Mouse (Mus musculus) urinary bladder, adult 18-20 months (tissue): ENCODE results near the gene Taar8a.
"Not testable (repeated sequence)": the region's sequence is repeated elsewhere in the genome, so short reads cannot be mapped to it uniquely, and the experiment has no call there.

Experiments
- DNase-seq, 2 experiments: peaks; one replicate each; pipeline ENCODE4 v3.0.0; 2022; ENCODE audit warnings: low spot score in 2 of 2, mixed read lengths in 2 of 2

Gene Taar8a

DNA sequence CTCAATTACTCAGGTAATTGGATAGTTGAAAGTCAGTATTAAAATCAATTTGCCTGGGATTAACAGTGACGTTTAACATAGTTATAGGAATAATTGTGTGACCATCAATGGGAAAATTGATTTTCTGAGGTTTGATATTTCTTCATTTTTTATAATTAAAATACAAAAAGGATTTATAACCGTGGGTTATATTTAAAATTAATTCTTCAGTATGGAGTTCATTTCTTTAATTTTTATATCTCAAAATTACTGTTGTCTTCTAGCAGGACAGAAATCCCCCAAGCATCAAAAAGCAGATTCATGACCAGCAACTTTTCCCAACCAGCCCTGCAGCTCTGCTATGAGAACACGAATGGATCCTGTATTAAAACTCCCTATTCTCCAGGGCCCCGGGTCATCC lies at the start of gene Taar8a:
TSS of gene Taar8a (plus strand) at position 301 of the 400 bp plus-strand sequence.
- not testable (repeated sequence) for DNase-seq

DNA sequence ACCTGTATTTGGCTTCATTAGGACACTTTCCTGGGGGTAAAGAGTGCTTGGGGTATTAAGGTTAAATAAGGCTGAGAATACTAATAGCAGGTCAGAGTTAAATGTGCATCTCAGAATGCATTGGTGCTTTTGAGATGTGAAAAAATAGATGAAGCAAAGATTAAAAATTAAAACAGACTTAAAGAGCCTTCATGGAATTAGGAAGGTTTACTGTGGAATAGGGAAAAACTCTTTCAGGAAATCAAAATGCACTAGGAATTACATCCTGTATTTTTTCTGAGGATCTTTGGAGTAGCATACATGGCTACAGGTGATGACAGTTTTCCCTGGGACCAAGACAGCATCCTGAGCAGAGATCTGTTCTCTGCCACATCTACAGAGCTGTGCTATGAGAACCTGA lies 49.4 kb upstream of the Taar8a start, which contains the start of gene Taar7d:
TSS of gene Taar7d (plus strand) at position 301 of the 400 bp plus-strand sequence.
- no peak for DNase-seq

DNA sequence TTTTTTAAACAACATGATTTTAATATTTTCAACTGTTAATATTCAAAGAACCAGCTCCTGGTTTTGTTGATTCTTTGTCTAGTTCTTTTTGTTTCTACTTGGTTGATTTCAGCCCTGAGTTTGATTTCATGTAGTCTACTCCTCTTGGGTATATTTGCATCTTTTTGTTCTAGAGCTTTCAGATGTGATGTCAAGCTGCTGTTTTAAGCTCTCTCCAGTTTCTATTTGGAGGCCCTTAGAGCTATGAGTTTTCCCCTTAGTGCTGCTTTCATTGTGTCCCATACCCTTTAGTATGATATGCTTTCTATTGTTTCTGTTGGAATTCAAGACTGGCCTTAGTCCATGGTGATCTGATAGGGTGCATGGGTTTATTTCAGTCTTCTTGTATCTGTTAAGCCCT lies 45.0 kb upstream of the Taar8a start:
- no peak for DNase-seq

DNA sequence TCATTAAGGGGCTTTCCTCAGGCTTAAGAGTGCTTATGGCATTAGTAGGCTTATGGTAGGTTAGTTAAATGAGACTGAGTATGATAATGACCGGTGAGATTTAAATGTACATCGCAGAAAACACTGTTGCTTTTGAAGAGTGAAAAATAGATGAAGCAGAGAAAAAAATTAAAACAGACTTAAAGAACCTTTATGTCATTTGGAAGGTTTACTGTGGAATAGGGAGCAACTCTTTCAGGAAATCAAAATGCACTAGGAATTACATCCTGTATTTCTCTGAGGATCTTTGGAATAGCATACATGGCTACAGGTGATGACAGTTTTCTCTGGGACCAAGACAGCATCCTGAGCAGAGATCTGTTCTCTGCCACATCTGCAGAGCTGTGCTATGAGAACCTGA lies 39.0 kb upstream of the Taar8a start, which contains the start of gene Taar7e:
TSS of gene Taar7e (plus strand) at position 301 of the 400 bp plus-strand sequence.
- no peak for DNase-seq

DNA sequence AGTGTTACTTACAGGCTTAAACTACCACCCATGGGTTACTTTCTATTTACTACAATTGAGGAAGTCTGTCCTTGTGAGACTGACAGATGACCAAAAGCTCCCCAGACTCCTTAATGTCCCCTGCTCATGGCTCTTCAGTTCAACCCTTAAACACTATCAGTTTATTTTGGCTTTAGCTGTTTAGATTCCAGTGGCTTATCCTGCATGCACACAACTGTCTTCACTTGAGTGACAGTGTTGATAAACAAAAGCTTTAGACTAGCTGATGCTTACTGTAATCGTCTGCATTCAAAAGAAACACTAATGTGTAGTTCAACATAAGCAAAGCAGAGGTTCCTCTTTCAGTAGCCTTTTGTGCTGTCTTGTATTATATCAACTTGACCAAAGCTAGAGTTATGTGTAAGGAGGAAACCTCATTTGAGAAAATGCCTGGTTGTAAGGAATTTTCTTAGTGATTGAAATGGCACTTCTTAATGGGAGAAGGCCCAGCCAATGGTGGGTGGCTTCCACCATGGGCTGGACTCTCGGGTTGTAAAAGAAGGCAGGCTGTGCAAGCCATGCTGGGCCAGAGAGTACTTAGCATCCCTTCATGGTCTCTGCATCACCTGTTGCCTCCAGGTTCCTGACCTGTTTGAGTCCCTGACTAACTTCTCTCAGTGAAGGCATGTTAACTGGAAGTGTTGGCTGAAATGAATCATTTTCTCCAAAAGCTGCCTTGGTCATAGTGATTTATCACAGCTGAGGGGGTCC lies 36.0 kb upstream of the Taar8a start:
- DNase-seq = no peak

DNA sequence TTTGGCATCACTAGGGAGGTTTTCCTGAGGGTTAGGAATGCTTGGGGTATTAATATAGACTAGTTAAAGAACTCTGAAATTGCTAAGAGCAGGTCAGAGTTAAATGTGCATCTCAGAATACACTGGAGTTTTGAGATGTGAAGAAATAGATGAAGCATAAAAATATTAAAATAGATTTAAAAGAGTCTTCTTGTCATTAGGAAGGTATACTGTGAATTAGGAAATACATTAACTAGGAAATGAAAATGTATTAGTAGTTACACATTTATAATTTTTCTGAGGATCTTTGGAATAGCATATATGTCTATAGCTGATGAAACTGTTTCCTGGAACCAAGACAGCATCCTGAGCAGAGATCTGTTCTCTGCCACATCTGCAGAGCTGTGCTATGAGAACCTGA lies 27.1 kb upstream of the Taar8a start, which contains the start of gene Taar7f:
TSS of gene Taar7f (plus strand) at position 301 of the 400 bp plus-strand sequence.
- no peak for DNase-seq

DNA sequence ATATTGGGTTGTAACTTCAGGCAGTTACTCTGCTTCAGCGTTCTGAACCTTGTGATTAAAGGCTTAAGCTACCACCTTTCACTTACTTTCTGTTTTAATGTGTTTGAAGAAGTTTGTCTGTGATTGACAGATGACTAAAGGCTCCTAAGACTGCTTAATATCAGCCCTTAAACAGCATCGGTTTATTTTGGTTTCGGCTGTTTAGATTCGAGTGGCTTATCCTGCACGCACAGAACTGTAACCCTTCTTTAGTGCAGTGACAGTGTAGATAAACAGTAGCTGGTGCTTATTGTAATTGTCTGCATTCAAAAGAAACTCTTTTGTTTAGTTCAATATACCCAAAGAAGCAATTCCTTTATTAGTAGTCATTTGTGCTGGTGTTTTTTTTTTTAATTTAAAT lies 24.3 kb upstream of the Taar8a start:
- no peak for DNase-seq

DNA sequence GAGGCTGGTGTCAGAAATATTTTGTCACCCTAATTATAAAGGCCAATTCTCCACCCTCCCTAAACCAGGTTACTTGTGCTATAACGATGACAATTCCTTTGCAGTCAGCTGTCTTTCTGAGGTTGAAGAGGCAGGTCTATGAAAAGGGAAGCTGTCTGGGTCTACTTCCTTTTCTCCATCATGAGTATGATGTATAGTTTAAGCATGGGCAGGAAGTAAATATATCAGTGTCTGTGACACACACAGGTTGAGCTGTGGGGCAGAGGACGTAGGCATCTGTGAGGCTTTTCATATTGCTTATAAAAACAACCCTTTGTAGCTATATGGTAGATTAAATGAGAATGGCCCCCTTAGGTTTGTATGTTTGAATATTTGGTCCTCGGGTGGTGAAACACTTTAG lies 17.3 kb upstream of the Taar8a start:
- DNase-seq = no peak

DNA sequence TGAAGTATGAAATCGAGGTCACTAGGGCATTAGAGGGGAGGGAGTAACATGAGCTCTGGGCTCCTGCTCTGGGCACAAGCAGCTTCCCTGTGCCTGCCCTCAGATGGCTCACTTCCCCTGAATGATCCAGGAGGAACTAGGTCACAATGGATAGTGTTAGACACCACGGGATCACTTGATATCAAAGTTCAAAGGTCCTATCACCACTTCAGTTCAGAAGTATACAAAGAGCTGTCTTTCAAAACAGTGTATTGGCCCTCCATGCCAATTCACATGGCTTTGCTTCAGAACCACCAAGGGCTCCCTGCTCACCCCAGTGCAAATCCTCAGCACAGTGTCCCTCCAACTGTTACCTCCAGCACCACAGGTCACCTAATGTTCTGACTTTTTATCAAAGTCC lies 1.5 kb upstream of the Taar8a start:
- not testable (repeated sequence) for DNase-seq

DNA sequence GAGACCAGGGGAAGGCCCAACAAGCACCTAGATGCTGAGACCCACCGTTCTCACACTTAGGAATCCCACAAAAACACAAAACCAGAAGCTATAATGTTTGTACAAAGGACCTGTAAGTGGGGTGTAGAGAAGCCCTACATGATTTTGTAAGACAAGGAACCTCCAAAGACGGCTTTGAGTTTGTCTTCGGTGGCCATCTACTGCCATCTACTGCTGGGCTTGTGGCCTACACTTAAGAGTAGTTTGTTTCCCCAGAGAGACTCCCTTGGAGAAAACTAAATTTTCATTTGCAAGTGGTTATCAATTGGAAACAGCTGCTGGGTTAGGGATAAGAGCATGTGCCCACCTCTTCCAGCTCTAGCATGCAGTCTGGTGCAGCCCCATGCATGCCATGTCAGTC lies 3.9 kb downstream of the Taar8a start:
- DNase-seq = peak; percentile 24 to 31

DNA sequence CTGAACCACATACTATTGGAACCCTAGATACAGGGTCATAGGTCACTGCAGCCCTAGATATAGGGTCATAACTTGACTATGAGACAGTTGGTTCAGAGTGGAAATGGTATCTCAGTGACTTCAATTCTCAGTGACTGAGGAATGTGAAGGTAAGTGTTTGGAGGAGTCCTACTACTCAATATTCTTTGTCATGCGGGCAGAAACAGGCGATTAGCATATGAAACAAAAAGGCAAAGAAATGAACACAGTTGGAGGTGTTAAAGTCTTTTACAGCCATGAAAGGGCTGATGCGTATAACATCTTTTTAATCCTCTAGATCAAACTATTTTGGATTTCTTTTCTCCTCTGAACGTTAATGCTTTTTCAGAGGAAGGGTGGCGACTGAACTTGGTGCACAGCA lies 9.6 kb downstream of the Taar8a start:
- no peak for DNase-seq

DNA sequence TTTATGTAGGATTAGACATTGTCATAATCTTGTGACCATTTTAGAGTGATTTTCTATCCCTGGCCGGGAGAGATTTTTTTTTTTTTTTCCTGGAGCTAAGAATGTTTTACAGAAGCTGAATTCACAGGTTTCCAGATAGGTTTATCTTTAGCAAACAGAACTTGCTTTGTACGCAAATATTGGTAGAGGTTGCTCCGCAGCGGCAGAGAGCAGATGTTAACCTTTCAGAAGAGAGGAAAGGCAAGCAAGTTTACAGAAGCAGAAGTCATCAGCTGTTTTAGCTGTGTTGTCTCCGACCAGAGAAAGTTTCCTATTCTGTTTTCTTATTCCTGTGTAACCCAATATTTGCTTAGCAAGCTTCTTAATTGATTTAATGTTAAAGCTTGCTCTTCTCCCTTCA lies 10.3 kb downstream of the Taar8a start:
- no peak for DNase-seq

DNA sequence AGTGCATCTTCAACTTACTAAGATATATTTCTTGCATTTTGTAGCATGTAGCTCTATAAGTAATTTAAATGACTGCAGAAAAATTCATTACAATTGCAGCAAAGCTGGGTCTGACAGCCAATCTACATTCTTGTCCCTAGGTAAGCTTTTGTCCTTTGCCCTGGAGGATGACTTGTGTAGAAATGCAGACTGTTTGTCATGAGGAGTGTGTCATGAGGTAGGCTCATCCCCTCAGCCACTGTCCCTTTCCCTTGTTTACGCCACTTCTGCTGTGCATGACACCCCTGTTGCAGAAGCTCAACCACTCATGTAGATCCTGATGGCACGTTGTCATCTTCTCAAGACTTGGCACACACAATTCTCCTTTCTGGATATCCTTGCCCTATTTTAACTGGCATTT lies 10.9 kb downstream of the Taar8a start:
- no peak for DNase-seq

DNA sequence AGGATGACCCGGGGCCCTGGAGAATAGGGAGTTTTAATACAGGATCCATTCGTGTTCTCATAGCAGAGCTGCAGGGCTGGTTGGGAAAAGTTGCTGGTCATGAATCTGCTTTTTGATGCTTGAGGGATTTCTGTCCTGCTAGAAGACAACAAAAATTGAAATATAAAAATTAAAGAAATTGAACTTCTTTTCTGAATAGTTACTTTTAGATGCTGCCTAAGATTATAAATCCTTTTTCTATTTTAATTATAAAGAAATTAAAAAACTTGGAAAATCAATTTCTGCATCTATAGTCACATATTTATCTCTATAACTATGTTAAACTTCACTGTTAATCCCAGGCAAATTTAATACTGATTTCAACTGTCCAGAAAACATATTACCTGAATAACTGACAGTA lies 15.9 kb downstream of the Taar8a start, which contains the start of gene Taar8b:
TSS of gene Taar8b (minus strand) at position 101 of the 400 bp plus-strand sequence.
- no peak for DNase-seq

DNA sequence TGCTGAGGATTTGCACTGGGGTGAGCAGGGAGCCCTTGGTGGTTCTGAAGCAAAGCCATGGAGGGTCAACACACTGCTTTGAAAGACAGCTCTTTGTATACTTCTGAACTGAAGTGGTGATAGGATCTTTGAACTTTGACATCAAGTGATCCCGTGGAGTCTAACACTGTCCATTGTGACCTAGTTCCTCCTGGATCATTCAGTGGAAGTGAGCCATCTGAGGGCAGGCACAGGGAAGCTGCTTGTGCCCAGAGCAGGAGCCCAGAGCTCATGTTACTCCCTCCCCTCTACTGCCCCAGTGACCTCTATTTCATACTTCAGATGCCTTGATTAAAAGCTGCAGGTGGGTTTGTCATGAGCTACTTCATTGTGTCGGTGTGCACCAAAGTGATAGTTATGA lies 20.7 kb downstream of the Taar8a start:
- not testable (repeated sequence) for DNase-seq

DNA sequence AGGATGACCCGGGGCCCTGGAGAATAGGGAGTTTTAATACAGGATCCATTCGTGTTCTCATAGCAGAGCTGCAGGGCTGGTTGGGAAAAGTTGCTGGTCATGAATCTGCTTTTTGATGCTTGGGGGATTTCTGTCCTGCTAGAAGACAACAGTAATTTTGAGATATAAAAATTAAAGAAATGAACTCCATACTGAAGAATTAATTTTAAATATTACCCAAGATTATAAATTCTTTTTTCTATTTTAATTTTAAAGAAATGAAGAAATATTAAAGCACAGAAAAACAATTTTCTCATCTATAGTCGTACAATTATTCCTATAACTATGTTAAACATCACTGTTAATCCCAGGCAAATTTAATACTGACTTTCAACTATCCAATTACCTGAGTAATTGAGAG lies 25.5 kb downstream of the Taar8a start, which contains the start of gene Taar8c:
TSS of gene Taar8c (minus strand) at position 101 of the 400 bp plus-strand sequence.
- not testable (repeated sequence) for DNase-seq

DNA sequence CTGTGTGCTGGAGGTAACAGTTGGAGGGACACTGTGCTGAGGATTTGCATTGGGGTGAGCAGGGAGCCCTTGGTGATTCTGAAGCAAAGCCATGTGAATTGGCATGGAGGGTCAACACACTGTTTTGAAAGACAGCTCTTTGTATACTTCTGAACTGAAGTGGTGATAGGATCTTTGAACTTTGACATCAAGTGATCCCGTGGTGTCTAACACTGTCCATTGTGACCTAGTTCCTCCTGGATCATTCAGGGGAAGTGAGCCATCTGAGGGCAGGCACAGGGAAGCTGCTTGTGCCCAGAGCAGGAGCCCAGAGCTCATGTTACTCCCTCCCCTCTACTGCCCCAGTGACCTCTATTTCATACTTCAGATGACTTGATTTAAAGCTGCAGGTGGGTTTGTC lies 27.0 kb downstream of the Taar8a start:
- not testable (repeated sequence) for DNase-seq

DNA sequence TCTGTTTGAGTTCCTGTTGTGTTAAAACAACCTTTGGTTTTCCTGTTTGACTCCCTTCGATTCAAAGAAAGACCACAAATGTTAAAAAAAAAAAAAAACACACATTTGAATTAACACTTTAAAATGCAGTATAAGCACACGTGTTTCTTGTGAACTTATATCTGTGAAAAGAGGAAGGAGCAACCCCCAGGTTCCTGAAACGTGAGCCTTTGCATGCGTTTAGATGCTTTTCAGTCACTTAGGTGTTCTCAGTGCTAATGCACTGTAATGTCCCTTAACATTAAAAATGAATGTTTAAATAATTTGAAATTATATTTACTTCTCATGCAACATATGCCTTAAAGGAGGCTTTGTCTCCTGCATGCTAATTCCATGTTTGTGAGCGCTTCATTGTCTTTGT lies 31.4 kb downstream of the Taar8a start:
- no peak for DNase-seq

DNA sequence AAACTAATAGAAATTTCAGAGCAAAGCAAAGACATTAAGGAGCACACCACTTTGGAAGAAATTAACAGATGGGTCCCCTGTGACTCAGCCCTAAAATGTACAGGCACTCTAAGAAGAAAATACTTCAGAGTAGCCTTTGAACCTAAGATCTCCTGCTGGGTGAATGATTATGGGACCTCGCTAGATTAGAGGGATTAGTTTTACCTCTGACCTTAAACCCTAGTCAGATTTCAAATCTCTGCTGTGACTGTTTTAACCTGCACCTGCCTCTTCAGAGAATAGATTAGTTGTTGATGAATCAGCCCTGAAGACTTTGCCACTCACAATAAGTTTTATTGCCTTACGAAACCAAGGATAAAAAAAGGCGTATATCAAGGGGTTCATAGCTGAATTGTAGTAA lies 31.9 kb downstream of the Taar8a start:
- no peak for DNase-seq

DNA sequence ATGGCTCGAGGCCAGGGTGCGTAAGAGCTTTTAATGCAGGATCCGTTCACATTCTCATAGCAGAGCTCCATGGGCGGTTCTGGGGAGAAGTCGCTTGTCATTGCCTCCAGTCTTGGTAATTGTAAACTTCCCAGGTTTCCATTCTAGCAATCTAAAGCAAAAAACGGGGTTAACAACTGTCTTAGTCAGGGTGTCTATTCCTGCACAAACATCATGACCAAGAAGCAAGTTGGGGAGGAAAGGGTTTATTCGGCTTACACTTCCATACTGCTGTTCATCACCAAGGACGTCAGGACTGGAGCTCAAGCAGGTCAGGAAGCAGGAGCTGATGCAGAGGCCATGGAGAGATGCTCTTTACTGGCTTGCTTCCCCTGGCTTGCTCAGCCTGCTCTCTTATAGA lies 33.1 kb downstream of the Taar8a start, which contains the start of gene Taar9:
TSS of gene Taar9 (minus strand) at position 101 of the 400 bp plus-strand sequence.
- DNase-seq = not testable (repeated sequence)

DNA sequence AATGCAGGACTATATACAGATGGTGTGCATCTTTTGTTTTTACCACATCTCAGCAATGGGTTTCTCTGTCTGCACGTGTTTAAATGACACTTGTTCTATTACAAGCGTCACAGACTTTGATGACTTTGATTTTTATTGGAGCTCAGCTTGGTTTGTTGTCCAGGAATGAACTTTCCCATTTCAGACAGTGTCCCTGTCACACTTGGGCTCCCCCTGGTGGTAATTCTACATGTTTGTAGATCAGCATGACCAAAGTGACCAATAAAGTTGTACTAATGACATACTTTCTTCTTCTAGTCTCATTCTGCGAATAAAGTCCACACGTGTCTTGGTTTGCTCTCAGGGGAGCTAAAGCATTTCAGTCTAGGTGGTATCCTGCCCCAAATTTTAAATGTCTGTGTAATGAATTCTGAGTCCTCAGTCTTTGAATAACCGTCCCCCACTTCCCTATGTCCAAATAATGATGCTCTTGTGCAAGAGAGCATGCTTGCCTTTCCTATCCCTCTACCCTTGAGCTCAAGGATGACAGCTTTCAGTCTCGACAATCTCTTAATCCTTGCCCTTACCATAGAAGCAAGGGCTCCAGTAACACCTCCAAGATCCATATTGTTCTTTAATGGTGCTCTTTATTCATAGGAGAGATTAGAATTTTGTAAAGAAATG lies 34.9 kb downstream of the Taar8a start:
- DNase-seq = no peak
